Mouse (Mus musculus): Measurements from ENCODE around the gene Akip1.

DNA sequence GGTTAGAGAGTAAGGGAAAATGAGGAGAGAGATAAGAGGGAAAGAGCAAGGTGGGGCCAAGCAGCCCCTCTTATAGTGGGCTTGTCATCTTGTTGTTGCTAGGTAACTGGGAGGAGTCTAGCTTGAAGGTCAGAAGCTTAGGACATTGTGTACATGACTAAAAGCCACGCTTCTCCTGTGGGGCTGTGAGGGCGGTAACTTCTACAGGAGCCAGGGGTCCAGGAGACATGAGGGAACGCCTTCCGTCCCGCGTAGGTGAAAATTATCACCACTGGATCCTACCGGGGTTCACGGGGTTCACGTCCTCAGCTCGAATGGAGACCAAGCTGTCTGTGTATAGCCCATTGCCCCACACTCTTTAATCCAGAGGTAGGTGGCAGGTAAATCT is 8.2 kb upstream of the Akip1 start:
- TF ChIP-seq POLR2A (IDR thresholded peaks at IDR 0.05; ENCODE audit: insufficient read depth, low read depth, low read length) (no peak), CTCF (IDR thresholded peaks at IDR 0.05) (no peak)

Measured in heart, adult 2 months (tissue).